Mouse (Mus musculus) cerebellum, adult 18-20 months (tissue): ENCODE measurements at regions not wholly inside any gene's neighbourhood (a gene's known extent, or its start where the extent isn't known, plus 50 kb on each side); places are given as distances from the start of the nearest gene placed in this dataset.
A peak's percentile ranks its signal among the peaks of the same experiment; 100 is the strongest.

Experiments
- DNase-seq, 2 experiments: peaks; one replicate each; pipeline ENCODE4 v3.0.0; 2021

DNA sequence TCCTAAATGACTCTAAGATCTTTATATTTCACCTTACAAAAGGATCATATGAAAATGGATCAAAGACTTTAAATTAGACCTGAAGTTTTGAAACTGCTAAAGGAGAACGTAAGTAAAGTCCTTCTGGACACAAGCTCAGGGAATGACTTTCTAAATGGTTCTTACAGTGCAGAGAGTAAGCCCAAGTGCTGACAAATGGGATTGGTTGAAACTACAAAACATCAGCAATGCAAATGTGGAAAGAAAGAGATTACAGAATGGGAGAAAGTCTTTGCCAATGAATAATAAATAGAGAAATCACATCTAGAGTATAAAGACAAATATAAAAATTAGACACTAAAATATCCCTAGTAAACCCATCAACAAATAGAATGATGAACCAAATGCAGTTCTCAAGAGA is 263.9 kb downstream of the Atp10a start:
- DNase-seq: no peak

DNA sequence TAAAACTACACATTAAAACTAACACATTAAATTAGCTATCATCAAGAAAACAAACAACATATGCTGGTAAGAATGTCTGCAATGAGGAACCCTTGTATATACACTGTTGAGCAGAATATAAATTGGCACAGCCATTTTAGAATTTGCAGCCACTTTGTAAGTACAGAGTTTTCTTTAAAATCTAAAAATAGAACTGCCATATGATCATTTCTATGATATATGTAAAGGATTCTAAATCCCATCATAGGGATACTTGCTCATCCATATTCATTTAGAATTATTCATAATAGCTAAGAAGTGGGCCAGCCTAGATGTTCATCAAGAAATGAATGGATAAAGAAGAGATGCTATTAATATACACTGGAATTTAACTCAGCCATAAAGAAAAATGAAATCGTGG is 264.3 kb downstream of the Atp10a start:
- DNase-seq: no peak

- DNase-seq: no peak
Observed at GRCm38 (mm10) chr7:58924975-58925374, 269.0 kb downstream of the Atp10a start.

- no peak for DNase-seq
Observed at GRCm38 (mm10) chr7:58925406-58925805, 269.4 kb downstream of the Atp10a start.

GRCm38 (mm10) chr7:58957448-58957847 is 271.1 kb upstream of the Ube3a start:
- DNase-seq: no peak

DNA sequence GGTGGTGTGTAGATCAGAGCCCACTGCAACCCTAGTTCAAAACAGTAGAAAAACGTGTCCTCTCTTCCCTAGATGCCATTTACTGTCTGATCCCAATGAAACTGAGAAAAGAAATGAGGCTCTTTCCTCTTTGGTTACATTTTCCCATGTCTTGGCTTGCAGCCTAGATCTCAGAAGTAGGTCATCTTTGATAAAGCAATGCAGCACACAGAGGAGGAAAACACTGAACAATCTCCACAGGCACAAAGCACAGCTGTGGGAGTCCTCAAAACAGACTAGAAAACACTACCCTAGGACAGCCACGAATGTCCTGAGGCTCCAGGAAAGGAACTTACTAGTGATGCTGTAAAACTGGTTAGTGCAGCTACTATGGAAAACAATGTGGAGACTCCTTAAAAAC is 221.4 kb upstream of the Ube3a start:
- peak; percentile 4 to 26 for DNase-seq

DNA sequence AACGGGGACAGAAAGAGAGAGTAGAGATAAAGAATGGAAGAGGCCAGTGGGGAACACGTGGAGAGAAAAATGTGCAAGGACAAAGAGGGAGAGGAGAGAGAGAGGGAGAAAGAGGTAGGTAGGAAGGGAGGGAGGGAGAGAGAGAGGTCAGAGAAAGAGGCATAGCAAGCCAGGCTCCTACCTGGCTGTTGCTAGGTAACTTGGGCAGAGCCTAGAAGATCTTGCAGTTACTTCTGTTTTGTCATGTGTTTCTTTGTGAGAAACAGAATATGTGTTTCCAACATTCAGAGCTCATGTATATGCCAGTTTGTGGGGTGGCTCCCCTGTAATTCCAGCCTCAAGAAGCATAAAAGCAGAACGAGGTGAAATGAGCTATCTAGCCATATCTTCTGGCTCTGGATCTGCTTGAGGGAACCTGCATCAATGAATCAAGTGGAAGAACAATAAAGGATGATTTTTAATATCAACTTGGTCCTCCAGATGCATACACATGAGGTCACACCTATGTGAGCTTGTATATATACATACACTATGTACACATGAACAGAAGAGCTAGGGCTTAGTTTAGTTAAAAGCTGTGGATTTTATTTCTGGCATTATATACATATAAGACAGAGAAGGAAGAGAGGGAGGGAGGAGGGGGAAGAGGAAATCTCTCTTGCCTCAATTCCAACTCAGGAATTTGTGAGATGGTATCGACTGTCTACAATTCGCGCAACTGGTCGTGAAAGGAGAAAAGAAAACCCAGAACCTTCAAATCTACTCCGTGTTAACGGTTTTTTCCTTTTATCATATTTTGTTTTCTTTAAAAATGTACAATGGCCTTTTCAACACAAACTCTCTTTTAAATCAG is 214.9 kb upstream of the Ube3a start:
- DNase-seq: no peak

GRCm38 (mm10) chr7:59014302-59014677 is 214.3 kb upstream of the Ube3a start:
- DNase-seq: no peak

- DNase-seq: no peak
Observed at GRCm38 (mm10) chr7:59027437-59027836, 201.1 kb upstream of the Ube3a start.
